Mouse (Mus musculus) midbrain, embryonic 15.5 days (tissue): ENCODE data around the gene Itga6. TPM values are rescaled to one million over a fixed set of nuclear protein-coding genes. Genes with fewer than 3 reads are reported as not detected.
"Not testable (repeated sequence)": the region's sequence is repeated elsewhere in the genome, so short reads cannot be mapped to it uniquely, and the experiment has no call there.

Experiments
- ATAC-seq: fragments of 200-750 bp; cut with Nextera tagmentation; replicated peaks from 2 replicates; pipeline ENCODE4 v1.8.0; 2017; ENCODE audit warnings: moderate TSS enrichment
- H3K27ac ChIP-seq: fragments of 300-500 bp; sonication (generic); 2 replicates; pipeline ENCODE4 v1.5.1; 2015; ENCODE audit warnings: mild to moderate bottlenecking, inconsistent platforms
- H3K27me3 ChIP-seq: fragments of 300-500 bp; sonication (generic); replicated peaks from 2 replicates; pipeline ENCODE4 v1.6.1; 2015; ENCODE audit warnings: inconsistent platforms
- H3K36me3 ChIP-seq: fragments of 300-500 bp; sonication (generic); replicated peaks from 2 replicates; pipeline ENCODE4 v1.6.1; 2015; ENCODE audit warnings: inconsistent platforms
- H3K4me1 ChIP-seq: fragments of 300-500 bp; sonication (generic); 2 replicates; pipeline ENCODE4 v1.6.1; 2015; ENCODE audit warnings: inconsistent platforms
- H3K4me2 ChIP-seq: fragments of 300-500 bp; sonication (generic); 2 replicates; pipeline ENCODE4 v1.6.1; 2015; ENCODE audit warnings: inconsistent platforms, mild to moderate bottlenecking, moderate library complexity
- H3K4me3 ChIP-seq: fragments of 300-500 bp; sonication (generic); 2 replicates; pipeline ENCODE4 v1.5.1; 2015; ENCODE audit warnings: mild to moderate bottlenecking, inconsistent platforms
- H3K9ac ChIP-seq: fragments of 300-500 bp; sonication (generic); 2 replicates; pipeline ENCODE4 v1.6.1; 2015; ENCODE audit warnings: mild to moderate bottlenecking, inconsistent platforms
- H3K9me3 ChIP-seq: fragments of 300-500 bp; sonication (generic); 2 replicates; pipeline ENCODE4 v1.6.1; 2016; ENCODE audit warnings: inconsistent platforms
- WGBS: fragments of 180-500 bp; shearing (Covaris S2); methylation state at CpG from one replicate; pipeline ENCODE4 v1.1.7; 2015; ENCODE audit warnings: mixed read lengths; 5-methylcytosine and 5-hydroxymethylcytosine counted together
- polyA plus RNA-seq: library from polyadenylated mRNA; unstranded; fragments of >200 nt; fragmentation: Nextera tagmentation; extraction: Ambion mirVana; gene quantifications from 2 replicates; pipeline ENCODE4 v1.2.1, GENCODE M21; 2015

The Itga6 gene
- polyA plus RNA-seq, 1 experiment from 2014 or later: 19.2 TPM

DNA sequence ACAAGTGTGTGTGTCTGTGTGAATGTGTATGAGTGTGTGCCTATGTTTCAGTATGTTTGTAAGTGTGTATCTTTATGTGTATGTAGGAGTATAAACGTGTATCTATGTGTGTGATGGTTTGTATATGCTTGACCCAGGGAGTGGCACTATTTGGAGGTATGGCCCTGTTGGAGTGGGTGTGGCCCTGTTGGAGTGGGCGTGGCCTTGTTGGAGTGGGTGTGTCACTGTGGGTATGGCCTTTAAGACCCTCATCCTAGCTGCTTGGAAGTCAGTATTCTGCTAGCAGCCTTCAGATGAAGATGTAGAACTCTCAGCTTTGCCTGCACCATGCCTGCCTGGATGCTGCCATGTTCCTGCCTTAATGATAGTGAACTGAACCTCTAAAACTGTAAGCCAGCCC, 24.9 kb upstream of the Itga6 start:
- H3K4me2 ChIP-seq, H3K27ac ChIP-seq, H3K4me1 ChIP-seq, H3K27me3 ChIP-seq, H3K4me3 ChIP-seq, H3K9ac ChIP-seq, H3K9me3 ChIP-seq, ATAC-seq, H3K36me3 ChIP-seq: not testable (repeated sequence)
- 65% methylated on average over 2 of the region's 2 CpGs for whole genome bisulfite sequencing

DNA sequence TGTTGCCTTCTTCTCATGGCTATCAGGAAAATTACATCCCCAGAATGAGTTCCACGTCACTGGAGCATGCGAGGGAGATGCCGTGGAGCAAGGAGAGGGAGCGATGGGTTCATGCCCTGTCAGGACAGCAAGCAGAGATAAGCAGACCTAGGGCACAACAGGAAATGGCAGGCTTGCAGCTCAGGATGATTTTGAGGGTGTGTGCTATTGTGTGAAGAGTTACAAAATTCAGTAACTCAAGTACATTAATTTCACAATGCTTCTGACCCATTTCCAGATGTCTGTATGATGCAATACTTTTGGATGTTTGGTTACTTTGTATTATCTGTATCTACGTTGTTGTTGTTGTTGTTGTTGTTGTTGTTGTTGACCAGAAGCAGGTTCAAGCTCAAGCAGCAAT, 22.5 kb upstream of the Itga6 start:
- Histone ChIP-seq H3K4me3 (no peak overlapping the region), H3K9ac (no peak overlapping the region), H3K36me3 (no peaks in the 10 kb centered on the region), H3K4me2 (no peak overlapping the region), H3K9me3 (no peaks in the 10 kb centered on the region), H3K4me1 (0 out of 2 replicates have a peak, but pooled peaks cover 3% of the 10 kb centered on the region), H3K27ac (no peak overlapping the region), H3K27me3 (no peaks in the 10 kb centered on the region)
- no peak for ATAC-seq
- WGBS: 85% methylated on average over 5 of the region's 5 CpGs

DNA sequence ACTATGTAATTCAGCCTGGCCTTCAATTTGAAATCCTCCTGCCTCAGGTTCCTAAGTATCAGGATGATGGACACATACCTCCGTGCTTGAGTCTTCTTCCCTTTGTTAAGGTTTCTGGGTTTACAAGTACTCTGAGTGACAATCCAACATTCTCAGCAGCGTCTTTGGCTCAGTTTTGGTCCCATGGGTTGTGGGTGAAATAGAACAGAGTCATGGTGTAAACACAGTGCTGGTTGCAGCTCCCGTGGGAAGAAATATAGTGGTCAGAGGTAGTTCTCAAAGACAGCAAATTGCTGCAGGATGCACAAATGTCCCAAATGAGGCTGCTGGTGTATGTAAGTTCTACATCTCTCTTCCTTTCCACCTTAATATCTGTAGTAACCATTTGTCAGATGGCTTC, 21.8 kb upstream of the Itga6 start:
- 89% methylated on average over 3 of the region's 3 CpGs for WGBS
- Histone ChIP-seq H3K36me3 (no peaks in the 10 kb centered on the region), H3K9ac (no peak overlapping the region), H3K4me2 (no peak overlapping the region), H3K27me3 (no peaks in the 10 kb centered on the region), H3K27ac (no peak overlapping the region), H3K9me3 (no peaks in the 10 kb centered on the region), H3K4me1 (0 out of 2 replicates have a peak, but pooled peaks cover 3% of the 10 kb centered on the region), H3K4me3 (no peak overlapping the region)
- no peak for ATAC-seq

DNA sequence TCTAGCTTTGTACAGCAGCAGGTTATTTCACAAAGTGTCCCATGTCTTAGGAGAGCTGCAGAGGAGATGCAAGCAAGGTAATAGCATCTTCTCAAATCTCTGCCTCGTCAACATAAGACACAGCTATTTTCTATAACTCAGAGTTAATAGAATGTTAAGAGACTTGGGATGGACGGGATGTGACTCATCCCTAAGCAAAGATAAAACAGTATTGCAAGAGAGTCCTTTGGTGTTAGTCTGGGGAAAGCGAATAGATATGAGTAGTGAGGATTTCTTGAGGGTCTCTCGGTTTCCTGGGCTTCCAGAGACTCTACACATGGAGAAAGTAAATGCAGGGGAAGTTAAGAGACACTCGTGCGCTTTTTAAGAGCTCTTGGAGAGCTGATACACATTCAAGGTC, 21.4 kb upstream of the Itga6 start:
- Histone ChIP-seq H3K4me2 (no peak overlapping the region), H3K36me3 (no peaks in the 10 kb centered on the region), H3K27ac (no peak overlapping the region), H3K9me3 (no peaks in the 10 kb centered on the region), H3K27me3 (no peaks in the 10 kb centered on the region), H3K4me1 (0 out of 2 replicates have a peak, but pooled peaks cover 3% of the 10 kb centered on the region), H3K4me3 (no peak overlapping the region), H3K9ac (no peak overlapping the region)
- 80% methylated on average over 6 of the region's 6 CpGs for WGBS
- no peak for ATAC-seq

DNA sequence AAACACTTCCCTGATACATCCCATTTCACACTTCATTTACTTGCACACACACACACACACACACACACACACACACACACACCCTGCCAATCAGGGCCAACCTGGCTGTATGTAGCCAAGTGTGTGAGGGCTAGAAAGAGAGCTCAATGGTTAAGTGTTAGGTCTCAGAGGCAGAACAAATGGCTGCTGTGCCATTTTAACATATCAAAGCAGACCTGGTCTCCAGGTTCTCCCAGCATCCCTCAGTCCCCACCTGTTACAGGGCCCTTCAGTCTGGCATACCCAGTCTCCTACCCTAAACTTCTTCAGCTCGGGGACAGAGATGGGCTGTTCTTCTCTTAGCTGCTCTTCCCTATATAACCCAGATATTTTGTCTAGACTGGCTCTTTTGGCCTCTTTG, 20.0 kb upstream of the Itga6 start:
- no peak for ATAC-seq
- Histone ChIP-seq H3K27me3 (no peaks in the 10 kb centered on the region), H3K27ac (no peak overlapping the region), H3K4me3 (no peak overlapping the region), H3K9me3 (no peaks in the 10 kb centered on the region), H3K9ac (no peak overlapping the region), H3K4me1 (no peaks in the 10 kb centered on the region), H3K4me2 (no peak overlapping the region), H3K36me3 (no peaks in the 10 kb centered on the region)
- 85% methylated on average over 1 of the region's 1 CpGs for WGBS

DNA sequence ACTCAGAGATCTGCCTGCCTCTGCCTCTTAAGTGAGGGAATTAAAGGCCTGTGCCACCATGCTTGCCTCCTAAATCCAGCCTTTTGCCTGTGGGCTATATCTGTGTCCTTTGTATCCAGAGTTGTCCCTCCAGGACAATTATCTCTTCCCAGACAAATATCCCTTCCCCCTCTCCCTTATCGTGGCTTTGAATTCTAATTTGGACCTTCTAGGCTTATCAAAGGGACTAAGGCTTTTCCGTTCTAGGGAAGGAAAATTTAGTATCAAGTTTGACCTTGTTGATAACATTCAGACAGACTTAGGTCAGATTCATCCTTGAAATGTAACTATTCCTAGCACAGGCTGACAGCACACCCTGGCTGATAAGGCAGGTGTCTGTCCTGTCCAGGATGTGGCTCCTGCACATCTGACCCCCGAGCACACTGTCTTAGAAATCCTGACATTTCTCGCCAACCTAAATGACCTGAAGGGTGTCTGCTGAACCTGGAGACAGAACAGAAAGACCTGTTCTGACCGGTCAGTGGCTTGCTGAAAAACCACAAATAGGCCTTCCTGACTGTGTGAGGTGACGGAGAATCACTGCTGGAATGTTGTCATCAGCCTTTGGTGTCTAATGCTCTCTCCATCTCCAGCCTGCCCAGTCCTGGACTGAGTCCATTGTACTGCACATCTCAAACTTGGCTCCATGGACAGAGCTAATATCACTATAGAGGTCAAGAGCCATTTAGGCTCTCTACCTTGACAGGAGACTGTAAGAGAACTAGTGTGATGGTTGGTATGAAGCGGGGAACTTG, 18.3 kb upstream of the Itga6 start:
- Histone ChIP-seq H3K9ac (no peak overlapping the region), H3K4me1 (no peaks in the 10 kb centered on the region), H3K36me3 (no peaks in the 10 kb centered on the region), H3K27me3 (no peaks in the 10 kb centered on the region), H3K4me3 (no peak overlapping the region), H3K27ac (no peak overlapping the region), H3K4me2 (no peak overlapping the region), H3K9me3 (no peaks in the 10 kb centered on the region)
- ATAC-seq: no peak
- WGBS: 88% methylated on average over 7 of the region's 7 CpGs

DNA sequence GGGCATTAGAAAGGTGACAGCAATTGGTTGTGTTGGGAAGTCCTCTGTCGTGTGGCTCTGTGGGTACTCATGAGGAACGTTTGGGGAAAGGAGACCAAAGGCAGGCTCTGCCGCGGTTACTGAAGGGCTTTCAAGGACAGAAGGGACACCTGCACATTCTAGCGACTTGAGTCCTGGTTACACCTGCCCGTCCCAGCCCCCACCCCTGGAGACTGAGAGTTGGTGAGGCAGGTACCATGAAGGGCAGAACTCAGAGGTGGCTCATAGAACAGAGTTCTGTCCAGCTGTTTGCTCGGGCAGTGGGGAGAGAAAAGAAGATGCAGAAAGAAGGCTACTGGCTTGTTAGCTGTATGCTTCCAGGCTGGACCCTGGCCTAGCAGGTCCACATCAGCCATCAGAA, 17.1 kb upstream of the Itga6 start:
- ATAC-seq: no peak
- Histone ChIP-seq H3K36me3 (no peaks in the 10 kb centered on the region), H3K4me2 (no peak overlapping the region), H3K4me1 (no peaks in the 10 kb centered on the region), H3K9ac (no peak overlapping the region), H3K27me3 (no peaks in the 10 kb centered on the region), H3K27ac (no peak overlapping the region), H3K9me3 (no peaks in the 10 kb centered on the region), H3K4me3 (no peak overlapping the region)
- WGBS: 94% methylated on average over 7 of the region's 7 CpGs

DNA sequence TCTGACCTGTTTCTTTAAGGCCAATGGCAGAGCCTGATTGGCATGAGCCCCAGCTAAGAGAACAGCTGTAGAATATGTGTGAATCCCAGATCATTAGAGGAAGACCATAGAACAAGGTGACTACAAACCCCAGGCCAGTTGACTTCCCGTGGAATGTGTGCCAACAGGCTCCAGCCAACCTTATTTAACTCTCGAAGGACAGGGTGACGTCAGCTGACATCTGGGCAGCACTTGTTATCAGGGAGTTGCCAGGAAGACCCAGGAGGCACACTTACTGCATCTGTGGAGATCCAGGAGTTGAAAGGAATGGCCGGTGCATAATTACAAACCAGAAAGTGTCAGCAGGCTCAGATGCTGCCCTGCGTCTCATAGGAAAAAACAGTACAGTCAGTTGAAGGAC, 16.6 kb upstream of the Itga6 start:
- Histone ChIP-seq H3K4me3 (no peak overlapping the region), H3K4me1 (no peaks in the 10 kb centered on the region), H3K36me3 (no peaks in the 10 kb centered on the region), H3K9me3 (no peaks in the 10 kb centered on the region), H3K27ac (no peak overlapping the region), H3K9ac (no peak overlapping the region), H3K27me3 (no peaks in the 10 kb centered on the region), H3K4me2 (no peak overlapping the region)
- 70% methylated on average over 5 of the region's 5 CpGs for WGBS
- no peak for ATAC-seq

DNA sequence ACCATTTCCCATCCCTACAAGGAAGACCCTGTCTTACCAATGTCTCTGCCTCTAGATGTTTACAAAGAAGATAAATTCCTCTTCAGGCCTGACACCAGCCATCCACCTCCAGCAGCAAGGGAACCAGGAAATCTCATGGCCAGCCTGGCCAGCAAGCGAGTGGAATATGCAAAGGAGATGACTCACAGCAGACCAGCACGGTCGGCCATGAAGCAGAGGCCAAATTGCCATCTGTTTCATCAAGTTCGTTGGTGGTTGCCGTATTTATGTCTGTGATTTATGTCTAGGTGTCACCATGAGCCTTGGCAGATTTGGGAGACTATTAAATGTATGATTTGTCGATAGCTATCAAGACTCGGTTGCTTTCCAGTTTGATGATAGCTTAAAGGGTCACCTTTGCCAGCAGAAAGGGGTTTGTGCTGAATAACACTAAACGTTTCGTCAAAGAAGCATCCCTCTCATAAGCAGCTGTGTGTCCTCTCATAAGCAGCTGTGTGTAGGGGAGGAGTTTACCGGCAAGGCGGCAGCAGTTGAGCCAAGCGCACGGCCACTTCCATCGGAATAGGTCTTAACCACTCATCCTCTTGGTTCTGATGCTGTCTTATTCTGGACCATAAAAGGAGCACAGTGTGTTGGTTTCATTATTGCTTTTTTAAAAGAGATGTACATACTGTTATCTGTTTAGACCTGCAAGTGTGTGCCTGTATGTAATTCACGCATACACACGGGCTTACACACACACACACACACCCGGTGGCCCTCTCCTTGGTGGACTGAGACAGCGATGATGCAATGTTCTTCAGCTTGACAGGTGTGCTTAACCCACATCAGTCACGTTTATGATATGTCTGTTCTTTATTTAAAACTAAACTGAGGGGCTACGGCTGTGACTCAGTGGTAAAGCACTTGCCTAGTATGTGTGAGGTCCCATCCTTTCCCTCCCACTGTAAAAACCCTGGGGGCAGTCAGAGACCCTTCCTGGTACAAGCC, 14.5 kb upstream of the Itga6 start:
- H3K4me2 ChIP-seq: no peak overlapping the region
- H3K9me3 ChIP-seq: no peaks in the 10 kb centered on the region
- no peaks in the 10 kb centered on the region for H3K27me3 ChIP-seq
- ATAC-seq: no peak
- H3K27ac ChIP-seq: no peak overlapping the region
- H3K4me3 ChIP-seq: no peak overlapping the region
- 90% methylated on average over 20 of the region's 20 CpGs for WGBS
- no peaks in the 10 kb centered on the region for H3K36me3 ChIP-seq
- no peaks in the 10 kb centered on the region for H3K4me1 ChIP-seq
- no peak overlapping the region for H3K9ac ChIP-seq

DNA sequence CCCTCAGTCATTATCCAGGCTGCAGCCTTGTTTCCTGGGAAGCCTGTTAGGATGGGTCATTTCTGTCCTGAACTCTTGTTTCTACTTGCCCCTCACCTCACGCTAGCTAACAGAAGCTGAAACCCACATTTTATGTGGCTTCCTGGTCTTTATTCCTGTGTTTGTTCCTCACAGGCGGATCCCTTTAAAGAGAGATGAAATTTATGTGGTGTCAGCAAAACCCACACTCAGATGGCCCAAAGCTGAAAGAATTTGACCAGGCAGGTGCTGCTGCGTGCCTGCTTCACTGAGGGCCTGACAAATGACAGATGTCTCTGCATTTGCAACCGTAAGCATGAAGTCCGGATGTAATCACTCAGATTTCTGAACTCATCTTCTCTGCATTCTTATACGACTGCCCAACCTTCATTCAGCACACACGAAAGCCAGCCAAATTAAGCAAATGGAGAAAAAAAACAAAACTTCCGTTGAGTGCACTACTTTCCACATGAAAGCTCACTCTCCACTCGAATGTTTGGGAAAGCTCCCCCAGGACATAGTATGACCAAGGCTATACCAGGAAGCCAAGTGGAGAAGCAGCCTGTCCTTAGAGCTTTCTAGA, 10.5 kb upstream of the Itga6 start:
- ATAC-seq: no peak
- H3K4me1 ChIP-seq: no peaks in the 10 kb centered on the region
- no peak overlapping the region for H3K27ac ChIP-seq
- H3K4me3 ChIP-seq: no peak overlapping the region
- 82% methylated on average over 9 of the region's 9 CpGs for WGBS
- H3K9me3 ChIP-seq: no peaks in the 10 kb centered on the region
- H3K36me3 ChIP-seq: no peaks in the 10 kb centered on the region
- H3K4me2 ChIP-seq: no peak overlapping the region
- no peak overlapping the region for H3K9ac ChIP-seq
- H3K27me3 ChIP-seq: no peaks in the 10 kb centered on the region

DNA sequence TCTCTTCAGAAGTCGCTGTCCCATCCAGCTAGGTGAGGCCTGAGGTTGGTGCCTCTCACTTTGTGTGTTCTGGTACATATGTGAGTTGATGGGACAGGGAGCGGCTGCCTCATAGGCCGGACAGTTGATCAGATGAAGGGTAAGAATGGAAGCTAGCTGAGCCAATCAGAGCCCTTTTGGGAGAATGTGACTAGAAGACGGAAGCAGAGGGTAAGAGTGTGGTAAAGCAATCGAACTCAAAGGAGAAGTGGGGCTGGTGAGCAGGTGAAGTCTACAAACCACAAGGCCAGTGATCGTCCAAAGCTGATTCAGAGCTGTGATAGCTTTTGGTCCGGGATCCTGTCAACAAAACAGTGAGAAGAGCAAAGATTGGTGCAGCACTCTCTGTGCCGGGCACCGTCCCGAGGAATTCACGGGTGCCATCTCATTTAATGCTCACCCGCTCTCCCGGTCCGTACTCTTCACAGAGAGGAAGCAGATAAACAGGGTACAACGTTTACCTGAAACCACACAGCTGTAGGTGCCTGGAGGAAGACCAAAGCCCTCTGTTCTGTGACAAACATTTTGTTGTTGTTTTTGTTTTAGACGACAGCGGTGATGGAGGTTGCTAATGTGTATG, 9.8 kb upstream of the Itga6 start:
- Histone ChIP-seq H3K9ac (no peak overlapping the region), H3K9me3 (no peaks in the 10 kb centered on the region)
- 95% methylated on average over 17 of the region's 17 CpGs for WGBS

DNA sequence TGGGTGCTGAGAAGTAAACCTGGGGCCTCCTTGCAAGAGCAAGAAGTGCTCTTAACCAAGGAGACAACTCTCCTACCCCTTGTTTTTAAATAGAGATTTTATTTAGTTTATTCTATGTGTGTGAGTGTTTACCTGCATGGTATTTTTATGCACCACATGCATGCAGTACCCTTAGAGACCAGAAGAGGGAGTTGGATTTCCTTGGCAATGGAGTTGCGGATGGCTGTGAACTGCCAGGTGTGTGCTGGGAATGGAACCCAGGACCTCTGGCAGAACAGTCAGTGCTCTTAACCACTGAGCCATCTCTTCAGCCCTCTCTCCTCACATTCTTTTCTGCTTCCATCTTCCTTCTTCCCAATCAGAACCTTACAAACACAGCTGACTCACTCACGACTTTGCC, 9.2 kb upstream of the Itga6 start:
- Histone ChIP-seq H3K4me2 (no peak overlapping the region), H3K9ac (no peak overlapping the region), H3K36me3 (no peaks in the 10 kb centered on the region), H3K27me3 (no peaks in the 10 kb centered on the region), H3K4me3 (no peak overlapping the region), H3K9me3 (no peaks in the 10 kb centered on the region), H3K4me1 (no peaks in the 10 kb centered on the region), H3K27ac (no peak overlapping the region)
- 88% methylated on average over 2 of the region's 2 CpGs for WGBS
- ATAC-seq: no peak

More for the DNA sequence above, 9.8 kb upstream of the Itga6 start:
- no peak for ATAC-seq
- no peaks in the 10 kb centered on the region for H3K4me1 ChIP-seq
- H3K4me2 ChIP-seq: no peak overlapping the region
- no peaks in the 10 kb centered on the region for H3K36me3 ChIP-seq
- H3K27me3 ChIP-seq: no peaks in the 10 kb centered on the region
- H3K27ac ChIP-seq: no peak overlapping the region
- H3K4me3 ChIP-seq: no peak overlapping the region
